Mouse (Mus musculus) liver, embryonic 14.5 days (tissue): ENCODE results near the gene Eif4a1.

ENCODE experiments used
- CTCF ChIP-seq: IDR thresholded peaks from 2 replicates; pipeline ENCODE4 v1.5.1; 2016; ENCODE audit warnings: antibody characterized with exemption, low read depth, control low read depth
- EP300 ChIP-seq: IDR thresholded peaks from 2 replicates; pipeline ENCODE4 v1.6.1; 2016; ENCODE audit warnings: antibody characterized with exemption, low read depth

DNA sequence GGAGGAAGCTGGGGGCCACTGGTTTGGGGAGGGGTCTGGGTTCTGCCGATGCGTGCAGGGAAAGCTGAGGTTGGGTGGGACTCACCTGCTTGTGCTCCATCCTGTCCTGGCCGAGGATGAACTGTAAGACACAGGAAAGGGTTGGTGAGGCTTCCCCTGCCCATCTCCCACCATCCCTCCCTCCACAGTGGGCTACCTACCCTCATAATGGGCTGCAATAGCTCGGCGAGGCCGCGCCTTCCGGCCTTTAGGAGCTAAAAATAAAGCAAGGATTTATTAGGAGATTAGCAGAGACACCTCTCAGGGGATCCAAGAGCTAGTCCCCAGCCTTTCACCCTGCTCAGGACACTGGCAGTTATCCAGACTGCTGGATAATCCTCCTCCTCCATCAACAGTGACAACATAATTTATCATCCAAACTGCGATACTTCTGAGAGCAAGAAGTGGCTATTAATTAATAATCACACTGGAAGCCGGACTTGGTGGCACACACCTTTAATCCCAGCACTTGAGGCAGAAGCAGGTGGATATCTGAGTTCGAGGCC, 21.3 kb upstream of the Eif4a1 start:
- TF ChIP-seq CTCF (no peak), EP300 (no peak)
